Mouse (Mus musculus) MEL-GATA-1-ER (cell line): ENCODE results near the gene Klf13.

Experiments used
- DNase-seq: peaks from one replicate; pipeline ENCODE4 v3.0.0-alpha.2; 2012; ENCODE audit warnings: low read depth; ENCODE audit errors: extremely low read depth

The Klf13 gene

GRCm38 (mm10) chr7:63888674-63889073 lies 50.0 kb downstream of the Klf13 start:
- no peak for DNase-seq

GRCm38 (mm10) chr7:63887602-63888123 lies 51.1 kb downstream of the Klf13 start:
- no peak for DNase-seq

- no peak for DNase-seq
These were observed 51.6 kb downstream of the Klf13 start for GRCm38 (mm10) chr7:63887034-63887551.

GRCm38 (mm10) chr7:63885025-63885424 lies 53.7 kb downstream of the Klf13 start:
- DNase-seq: no peak

GRCm38 (mm10) chr7:63882739-63883138 lies 56.0 kb downstream of the Klf13 start:
- no peak for DNase-seq

GRCm38 (mm10) chr7:63879583-63879982 lies 59.1 kb downstream of the Klf13 start:
- DNase-seq: no peak

- DNase-seq: no peak
These were observed 61.1 kb downstream of the Klf13 start for GRCm38 (mm10) chr7:63877610-63878009.

- DNase-seq: no peak
These were observed 62.1 kb downstream of the Klf13 start for GRCm38 (mm10) chr7:63876640-63877039.

- no peak for DNase-seq
These were observed 63.0 kb downstream of the Klf13 start for GRCm38 (mm10) chr7:63875686-63876085.

- DNase-seq: no peak
These were observed 64.8 kb downstream of the Klf13 start for GRCm38 (mm10) chr7:63873880-63874279.

GRCm38 (mm10) chr7:63871698-63872097 lies 67.0 kb downstream of the Klf13 start:
- no peak for DNase-seq

GRCm38 (mm10) chr7:63868356-63868918 lies 70.3 kb downstream of the Klf13 start:
- DNase-seq: no peak

- no peak for DNase-seq
These were observed 72.8 kb downstream of the Klf13 start for GRCm38 (mm10) chr7:63865911-63866310.

- no peak for DNase-seq
These were observed 75.7 kb downstream of the Klf13 start for GRCm38 (mm10) chr7:63863046-63863445.

GRCm38 (mm10) chr7:63861123-63861522 lies 77.6 kb downstream of the Klf13 start:
- no peak for DNase-seq

- DNase-seq: peak; percentile 46
These were observed 80.1 kb downstream of the Klf13 start for GRCm38 (mm10) chr7:63858571-63859152.

- no peak for DNase-seq
These were observed 80.8 kb downstream of the Klf13 start for GRCm38 (mm10) chr7:63857771-63858417.

- DNase-seq: peak; percentile 17
These were observed 83.4 kb downstream of the Klf13 start for GRCm38 (mm10) chr7:63855283-63855682.

- no peak for DNase-seq
These were observed 86.7 kb downstream of the Klf13 start for GRCm38 (mm10) chr7:63851841-63852533.
